Mouse (Mus musculus) left cerebral cortex, postnatal 36 days (tissue): ENCODE results near the gene Aak1. TPM values are rescaled to one million over a fixed set of nuclear protein-coding genes. Genes with fewer than 3 reads are reported as not detected.
"Not testable (repeated sequence)": the region's sequence is repeated elsewhere in the genome, so short reads cannot be mapped to it uniquely, and the experiment has no call there.

Experiments
- DNase-seq, 2 experiments: peaks; one replicate each; pipeline ENCODE4 v3.0.0; 2021 to 2022; ENCODE audit warnings: low spot score in 2 of 2, mixed read lengths in 1 of 2
- intact Hi-C: fragments of 180-260 bp; cut with DNase I; formaldehyde crosslinking; loops from one replicate; pipeline ENCODE4 v1.15.1; 2025
- total RNA-seq, 2 experiments: library from RNA; stranded (reverse); gene quantifications; 2 replicates each; pipeline ENCODE4 v1.2.3; 2021

Gene Aak1
- total RNA-seq, 2 experiments from 2014 or later = 399 to 437 TPM

GRCm38 (mm10) chr6:87042004-87042336, 192.7 kb downstream of the Aak1 start:
- intact Hi-C loops = loop anchor here (1.0 kb wide), 1 partner anchor 33 kb away; the partner anchor contains the start of gene Nfu1
- DNase-seq = no peak

- intact Hi-C loops = loop anchor here (1.0 kb wide), 1 partner anchor 33 kb away; the partner anchor contains the start of gene Nfu1
Measured at GRCm38 (mm10) chr6:87042337-87043130, 193.2 kb downstream of the Aak1 start, which contains the start of gene Gfpt1. Gene Gfpt1 (plus strand): TSS chr6:87042846.

GRCm38 (mm10) chr6:87043131-87043516, 193.8 kb downstream of the Aak1 start:
- DNase-seq = no peak
- intact Hi-C loops = no loop called here

More at GRCm38 (mm10) chr6:87042337-87043130, 193.2 kb downstream of the Aak1 start, which contains the start of gene Gfpt1:
- DNase-seq = peak; percentile 95 to 96

GRCm38 (mm10) chr6:87044895-87045294, 195.6 kb downstream of the Aak1 start:
- intact Hi-C loops = no loop called here
- DNase-seq = no peak

- DNase-seq = no peak
- intact Hi-C loops = no loop called here
Measured at GRCm38 (mm10) chr6:87045507-87045906, 196.2 kb downstream of the Aak1 start.

GRCm38 (mm10) chr6:87048712-87049111, 199.4 kb downstream of the Aak1 start:
- DNase-seq, intact Hi-C loops: not testable (repeated sequence)

- DNase-seq = peak; percentile 17 to 38
- intact Hi-C loops = no loop called here
Measured at GRCm38 (mm10) chr6:87051886-87052425, 202.6 kb downstream of the Aak1 start.

Other genes with a start within 250 kb of the Aak1 start
- 1 to 10 TPM in 1 of 2 experiments, under 1 TPM in 1; 0.86 to 2.4 TPM for gene Asprv1, start 221.4 kb upstream of the Aak1 start, total RNA-seq
- gene Mxd1, start 180.4 kb upstream of the Aak1 start, total RNA-seq = 10 to 100 TPM; 24.5 to 25.9 TPM
- 10 to 100 TPM; 52.6 to 58.8 TPM for gene Snrnp27, start 165.0 kb upstream of the Aak1 start, total RNA-seq
- gene Gmcl1, start 116.1 kb upstream of the Aak1 start, total RNA-seq = 10 to 100 TPM; 31.5 to 34.8 TPM
- 1 to 10 TPM; 4.6 to 6.3 TPM for gene Anxa4, start 55.9 kb upstream of the Aak1 start, total RNA-seq
- 10 to 100 TPM; 57.6 to 57.9 TPM for gene Nfu1, start 159.7 kb downstream of the Aak1 start, total RNA-seq
- 10 to 100 TPM; 48.1 to 52.9 TPM for gene Gfpt1, start 193.3 kb downstream of the Aak1 start, total RNA-seq